Mouse (Mus musculus) small intestine, adult 2 months (tissue): ENCODE measurements around the gene Cdk1.

Source experiments
- CTCF ChIP-seq: fragments of 200-500 bp; IDR thresholded peaks from 2 replicates; pipeline ENCODE4 v1.5.1; 2012; ENCODE audit warnings: low read depth, mild to moderate bottlenecking, control low read depth, inconsistent platforms, low read length, moderate library complexity, mixed read lengths; ENCODE audit not compliant: insufficient replicate concordance, insufficient read length; ENCODE audit errors: extremely low read depth
- POLR2A ChIP-seq: fragments of 200-500 bp; IDR thresholded peaks from 2 replicates; pipeline ENCODE4 v1.6.1; 2012; ENCODE audit warnings: low read depth, mild to moderate bottlenecking, control low read depth, inconsistent platforms, low read length, moderate library complexity

- TF ChIP-seq POLR2A (no peak), CTCF (no peak)
These were observed 47.9 kb downstream of the Cdk1 start for GRCm38 (mm10) chr10:69304819-69305218.
